Comparison of ENCODE assay signal across 8 mouse cellular contexts in genomic region chr15:80132993-80133586, GRCm38 (mm10). TPM values are rescaled to one million over a fixed set of nuclear protein-coding genes. Genes with fewer than 3 reads are reported as not detected.
DNase-seq lines count a peak whose midpoint lies in the region; ATAC-seq lines count a peak whose summit lies in the region.

Tab1 (plus strand) TSS chr15:80133127.

- peak within 1 kb of the TSS; percentile 97 for H3K4me3 ChIP-seq in megakaryocyte, embryonic 14.5 days (replicated peaks)

- ATAC-seq in common myeloid progenitor, adult 5-6 weeks (replicated peaks; ENCODE audit: low read depth, poor library complexity, severe bottlenecking): peak; percentile 81

- no peaks in the 10 kb centered on the region for H3K9me3 ChIP-seq in megakaryocyte, embryonic 14.5 days

- peaks cover 89% of the 10 kb centered on the region for H3K4me1 ChIP-seq in megakaryocyte, embryonic 14.5 days

- H3K27me3 ChIP-seq in megakaryocyte, embryonic 14.5 days (replicated peaks): no peaks in the 10 kb centered on the region

- peaks cover 37% of the 10 kb centered on the region for H3K36me3 ChIP-seq in megakaryocyte, embryonic 14.5 days (replicated peaks; ENCODE audit: low read length)

- peak; percentile 97 for DNase-seq in ZHBTc4 (ENCODE audit: low read depth, low spot score)
- DNase-seq in gastrocnemius, adult 8-10 months (ENCODE audit: low spot score in 2 of 2): peak; percentile 83 to 89
- DNase-seq in hindlimb bud, embryonic 11.5 days (ENCODE audit: extremely low spot score, low read depth, low spot score): peak; percentile 57
- DNase-seq in left cerebral cortex, adult 8-10 months (ENCODE audit: low spot score in 2 of 2): peak; percentile 81 to 86
- DNase-seq in right cerebral cortex, postnatal 10 days (ENCODE audit: low spot score in 2 of 2): peak; percentile 94
- peak; percentile 89 for DNase-seq in urinary bladder, postnatal 25 days (ENCODE audit: low spot score)

RNA-seq across cellular contexts. Expression of gene Tab1, which starts in this region (rescaled TPM):
- total RNA-seq in common myeloid progenitor, adult 5-6 weeks (2017): 10.6 and 19.9 TPM in 2 replicates
- total RNA-seq in gastrocnemius, adult 8-10 months (2022): 10 to 100 TPM; 11.5 to 13.6 (median 12.8) TPM
- total RNA-seq in left cerebral cortex, adult 8-10 months (2022): 10 to 100 TPM; 24.4 to 30.0 (median 26.9) TPM
- 9.9 and 10.9 TPM in 2 replicates for polyA plus RNA-seq in megakaryocyte, embryonic 14.5 days (2012; ENCODE audit: insufficient read depth, low replicate concordance)

Comparison
In these comparisons a context has a peak if more than half of its experiments do, and no peak if none do; other contexts are left out.
1. Peak in every context shown above with its lines: DNase-seq, ATAC-seq and H3K4me3 ChIP-seq.